Mouse (Mus musculus) layer of hippocampus, postnatal 25 days (tissue): Measurements from ENCODE around the gene Hist3h2ba. TPM values are rescaled to one million over a fixed set of nuclear protein-coding genes. Genes with fewer than 3 reads are reported as not detected.

Source experiments
- DNase-seq, 2 experiments: peaks; one replicate each; pipeline ENCODE4 v3.0.0; 2022; ENCODE audit warnings: mixed read lengths in 2 of 2, low spot score in 1 of 2; ENCODE audit errors: extremely low spot score in 1 of 2
- total RNA-seq, 2 experiments: library from RNA; stranded (reverse); gene quantifications; 2 replicates each; pipeline ENCODE4 v1.2.3; 2021

Hist3h2ba gene
- total RNA-seq, 2 experiments from 2014 or later, result 99.0 to 107 TPM

GRCm38 (mm10) chr11:58937909-58938308 is 10.8 kb upstream of the Hist3h2ba start:
- DNase-seq, result no peak

- peak; percentile 85 to 90 for DNase-seq
Measured at GRCm38 (mm10) chr11:58938322-58939087, 10.2 kb upstream of the Hist3h2ba start, which contains the start of gene Rnf187. Rnf187 (minus strand) TSS chr11:58938916.

- DNase-seq, result no peak
Measured at GRCm38 (mm10) chr11:58939088-58939439, 9.7 kb upstream of the Hist3h2ba start.

- DNase-seq, result no peak
Measured at GRCm38 (mm10) chr11:58944136-58944535, 4.6 kb upstream of the Hist3h2ba start.

- DNase-seq, result no peak
Measured at GRCm38 (mm10) chr11:58947306-58947705, 1.4 kb upstream of the Hist3h2ba start.

- DNase-seq, result peak; percentile 44 to 48
Measured at GRCm38 (mm10) chr11:58947798-58948528, 757 bp upstream of the Hist3h2ba start.

GRCm38 (mm10) chr11:58949480-58950431 is 1.0 kb downstream of the Hist3h2ba start:
- DNase-seq, result peak in 1 of 2 experiments; percentile 50

- no peak for DNase-seq
Measured at GRCm38 (mm10) chr11:58951210-58951609, 2.5 kb downstream of the Hist3h2ba start.

GRCm38 (mm10) chr11:58953351-58954169 is 4.8 kb downstream of the Hist3h2ba start:
- no peak for DNase-seq

- peak in 1 of 2 experiments; percentile 70 for DNase-seq
Measured at GRCm38 (mm10) chr11:58954170-58954419, 5.4 kb downstream of the Hist3h2ba start.

- peak; percentile 69 to 78 for DNase-seq
Measured at GRCm38 (mm10) chr11:58954420-58955142, 5.9 kb downstream of the Hist3h2ba start, which contains the start of the genes Hist3h2a and Trim17. Hist3h2a (plus strand) TSS chr11:58954685. Trim17 (plus strand) TSS chr11:58954685.

GRCm38 (mm10) chr11:58955143-58955867 is 6.6 kb downstream of the Hist3h2ba start:
- no peak for DNase-seq

GRCm38 (mm10) chr11:58955868-58956257 is 7.1 kb downstream of the Hist3h2ba start:
- DNase-seq, result no peak

GRCm38 (mm10) chr11:58957226-58957914 is 8.7 kb downstream of the Hist3h2ba start:
- no peak for DNase-seq

- DNase-seq, result no peak
Measured at GRCm38 (mm10) chr11:58958536-58958935, 9.8 kb downstream of the Hist3h2ba start.

- DNase-seq, result no peak
Measured at GRCm38 (mm10) chr11:58959186-58959825, 10.6 kb downstream of the Hist3h2ba start.

- DNase-seq, result peak; percentile 62 to 65
Measured at GRCm38 (mm10) chr11:58959921-58960465, 11.3 kb downstream of the Hist3h2ba start.
